Mouse (Mus musculus): Measurements from ENCODE around the gene Ilvbl.
"Not testable (repeated sequence)": the region's sequence is repeated elsewhere in the genome, so short reads cannot be mapped to it uniquely, and the experiment has no call there.

Gene Ilvbl

GRCm38 (mm10) chr10:78574250-78575104, at the start of gene Ilvbl:
Gene Ilvbl, plus strand, starts transcription at chr10:78574346.
- peak; percentile 97 for DNase-seq (ENCODE audit: inconsistent ontology term)

- DNase-seq (ENCODE audit: inconsistent ontology term), result not testable (repeated sequence)
These were observed 49.1 kb upstream of the Ilvbl start for GRCm38 (mm10) chr10:78525071-78525470.

- DNase-seq (ENCODE audit: inconsistent ontology term), result no peak
These were observed 48.6 kb upstream of the Ilvbl start for GRCm38 (mm10) chr10:78525511-78525910.

- DNase-seq (ENCODE audit: inconsistent ontology term), result no peak
These were observed 33.2 kb upstream of the Ilvbl start for GRCm38 (mm10) chr10:78540943-78541342.

GRCm38 (mm10) chr10:78565070-78565469, 9.1 kb upstream of the Ilvbl start:
- DNase-seq (ENCODE audit: inconsistent ontology term), result no peak

GRCm38 (mm10) chr10:78569191-78569590, 5.0 kb upstream of the Ilvbl start:
- no peak for DNase-seq (ENCODE audit: inconsistent ontology term)

GRCm38 (mm10) chr10:78569686-78570085, 4.5 kb upstream of the Ilvbl start:
- DNase-seq (ENCODE audit: inconsistent ontology term), result no peak

- no peak for DNase-seq (ENCODE audit: inconsistent ontology term)
These were observed 3.7 kb upstream of the Ilvbl start for GRCm38 (mm10) chr10:78570416-78570815.

- no peak for DNase-seq (ENCODE audit: inconsistent ontology term)
These were observed 3.2 kb upstream of the Ilvbl start for GRCm38 (mm10) chr10:78570897-78571296.

GRCm38 (mm10) chr10:78573226-78573625, 920 bp upstream of the Ilvbl start:
- DNase-seq (ENCODE audit: inconsistent ontology term), result no peak

GRCm38 (mm10) chr10:78575105-78575632, 1.0 kb downstream of the Ilvbl start:
- no peak for DNase-seq (ENCODE audit: inconsistent ontology term)

- peak; percentile 62 for DNase-seq (ENCODE audit: inconsistent ontology term)
These were observed 1.5 kb downstream of the Ilvbl start for GRCm38 (mm10) chr10:78575690-78576089.

- DNase-seq (ENCODE audit: inconsistent ontology term), result no peak
These were observed 2.5 kb downstream of the Ilvbl start for GRCm38 (mm10) chr10:78576435-78577184.

- no peak for DNase-seq (ENCODE audit: inconsistent ontology term)
These were observed 4.1 kb downstream of the Ilvbl start for GRCm38 (mm10) chr10:78578204-78578603.

GRCm38 (mm10) chr10:78581121-78581520, 7.0 kb downstream of the Ilvbl start:
- no peak for DNase-seq (ENCODE audit: inconsistent ontology term)

GRCm38 (mm10) chr10:78583347-78583746, 9.2 kb downstream of the Ilvbl start:
- no peak for DNase-seq (ENCODE audit: inconsistent ontology term)

- DNase-seq (ENCODE audit: inconsistent ontology term), result no peak
These were observed 9.8 kb downstream of the Ilvbl start for GRCm38 (mm10) chr10:78583939-78584338.

GRCm38 (mm10) chr10:78584996-78585395, 10.8 kb downstream of the Ilvbl start:
- no peak for DNase-seq (ENCODE audit: inconsistent ontology term)

- no peak for DNase-seq (ENCODE audit: inconsistent ontology term)
These were observed 11.5 kb downstream of the Ilvbl start for GRCm38 (mm10) chr10:78585606-78586005.

- no peak for DNase-seq (ENCODE audit: inconsistent ontology term)
These were observed 11.9 kb downstream of the Ilvbl start for GRCm38 (mm10) chr10:78586026-78586425.

- DNase-seq (ENCODE audit: inconsistent ontology term), result no peak
These were observed 15.1 kb downstream of the Ilvbl start for GRCm38 (mm10) chr10:78589291-78589690.

GRCm38 (mm10) chr10:78589901-78590300, 15.8 kb downstream of the Ilvbl start:
- DNase-seq (ENCODE audit: inconsistent ontology term), result no peak

- DNase-seq (ENCODE audit: inconsistent ontology term), result peak; percentile 67
These were observed 16.6 kb downstream of the Ilvbl start for GRCm38 (mm10) chr10:78590744-78591143.

All from Muller cell, postnatal 12 days (primary cell).